Mouse (Mus musculus) spleen, adult 12 weeks (tissue): ENCODE measurements around the gene Hdac10.
A peak's percentile ranks its signal among the peaks of the same experiment; 100 is the strongest.

Experiments
- DNase-seq: peaks from one replicate; pipeline ENCODE4 v3.0.0; 2022; ENCODE audit warnings: low spot score

Hdac10 gene

GRCm38 (mm10) chr15:89128382-89129350 is at the start of gene Hdac10:
Gene Hdac10, minus strand, starts transcription at chr15:89128700.
- peak; percentile 81 for DNase-seq

DNA sequence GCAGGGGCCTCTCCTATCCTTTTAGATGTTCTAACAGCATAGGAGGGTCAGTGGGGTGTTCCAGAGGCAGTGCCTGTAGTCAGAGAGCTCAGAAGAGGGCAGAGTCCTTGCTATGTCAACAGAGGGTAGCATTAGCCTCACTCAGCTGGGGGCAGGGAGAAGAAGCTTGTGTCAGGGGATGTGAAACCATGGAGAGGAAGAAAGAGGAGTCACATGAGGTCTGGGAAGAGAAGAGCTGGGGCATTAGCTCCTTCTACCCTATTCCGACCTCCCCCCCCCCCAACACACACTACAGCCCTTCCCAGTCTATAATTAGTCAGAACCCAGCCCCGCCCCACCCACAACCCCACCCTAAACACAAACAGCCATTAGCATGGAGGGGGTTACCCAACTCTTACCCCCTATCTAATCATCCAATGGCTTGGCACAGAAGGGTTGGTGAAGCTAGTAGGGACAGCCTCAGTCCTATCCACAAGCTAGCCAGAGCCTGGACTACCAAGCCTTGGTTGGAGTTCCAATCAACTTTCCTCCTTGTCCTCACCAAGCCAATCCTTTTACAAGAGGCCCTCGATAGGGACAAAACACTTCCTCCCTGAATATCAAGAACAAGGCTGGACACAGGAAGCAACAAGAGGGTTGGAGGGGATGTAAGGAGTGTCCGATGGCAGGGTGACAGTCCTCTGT is 49.2 kb upstream of the Hdac10 start:
- no peak for DNase-seq

DNA sequence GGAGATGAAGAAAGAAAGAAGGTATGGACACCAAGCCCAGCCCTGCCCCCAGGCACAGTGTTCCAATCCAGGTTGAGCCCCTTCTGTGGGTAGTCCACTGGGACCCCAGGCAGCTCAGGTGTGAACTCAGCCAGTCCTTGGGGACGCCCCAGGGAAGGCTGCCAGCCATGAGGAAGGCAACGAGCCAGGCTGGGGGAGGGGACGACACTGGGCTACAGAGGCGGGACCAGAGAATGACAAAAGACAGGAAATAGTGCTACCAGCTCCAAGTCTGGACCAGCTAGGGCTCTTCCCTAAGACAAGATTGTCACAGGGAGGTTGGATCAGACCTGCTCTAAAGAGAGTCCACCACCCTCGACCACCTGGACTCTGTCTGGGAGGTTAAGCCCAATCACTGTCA is 48.6 kb upstream of the Hdac10 start:
- DNase-seq = no peak

GRCm38 (mm10) chr15:89175411-89176155 is 47.1 kb upstream of the Hdac10 start:
- no peak for DNase-seq

DNA sequence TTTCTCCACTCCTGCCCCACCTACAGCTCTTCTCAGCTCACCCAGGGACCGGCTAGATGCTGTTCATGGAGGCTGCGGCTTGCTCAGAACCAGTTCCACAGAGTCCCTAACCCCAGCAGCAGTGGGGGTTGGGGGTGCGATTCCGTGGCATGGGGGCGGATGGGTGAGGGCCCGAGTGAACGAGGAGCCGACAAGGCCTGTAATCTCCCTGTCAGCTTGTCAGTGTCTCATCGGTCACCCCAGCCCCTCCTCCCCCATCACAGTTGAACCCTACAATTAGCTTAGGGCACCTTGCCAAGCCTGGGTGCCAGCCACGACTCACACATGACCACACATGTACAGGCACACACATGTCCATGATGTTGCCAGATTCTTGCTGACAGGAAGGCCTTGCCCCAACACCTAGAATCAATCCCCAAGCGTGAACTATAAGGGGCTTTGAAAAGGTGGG is 46.4 kb upstream of the Hdac10 start:
- DNase-seq = no peak

GRCm38 (mm10) chr15:89173906-89174214 is 45.4 kb upstream of the Hdac10 start:
- no peak for DNase-seq

GRCm38 (mm10) chr15:89173024-89173905 is 44.8 kb upstream of the Hdac10 start:
- DNase-seq = no peak

DNA sequence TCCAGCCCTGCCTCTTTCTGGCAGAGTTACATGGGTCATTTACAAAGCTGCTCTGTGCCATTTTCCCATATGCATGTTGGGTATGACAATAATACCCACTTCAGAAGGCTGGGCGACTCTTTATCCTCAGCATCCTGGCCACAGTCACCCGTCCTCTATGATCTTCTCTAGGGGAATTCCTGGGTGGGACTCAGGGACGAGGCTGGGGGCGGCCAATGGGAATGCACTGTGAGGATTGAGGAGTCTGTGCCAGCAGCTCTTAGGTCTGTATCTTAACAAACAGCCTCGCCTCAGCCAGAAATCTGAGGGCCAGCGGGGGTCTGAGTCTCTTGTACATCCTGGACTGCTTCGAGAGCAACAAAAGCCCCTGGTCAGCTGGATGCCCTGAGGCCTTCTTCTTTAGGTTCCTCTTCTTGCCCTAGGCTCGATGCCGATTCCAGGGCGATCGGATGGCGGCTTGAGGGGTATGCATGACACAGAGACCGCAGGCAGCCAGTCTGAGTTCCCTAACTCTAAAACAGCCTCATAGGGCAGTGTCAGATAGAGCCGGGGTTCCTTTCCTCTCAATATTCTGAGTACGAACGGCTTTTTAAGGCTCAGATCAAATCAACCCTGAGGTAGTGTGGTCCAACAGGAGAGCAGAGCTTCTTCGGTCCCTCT is 43.9 kb upstream of the Hdac10 start:
- DNase-seq = no peak

DNA sequence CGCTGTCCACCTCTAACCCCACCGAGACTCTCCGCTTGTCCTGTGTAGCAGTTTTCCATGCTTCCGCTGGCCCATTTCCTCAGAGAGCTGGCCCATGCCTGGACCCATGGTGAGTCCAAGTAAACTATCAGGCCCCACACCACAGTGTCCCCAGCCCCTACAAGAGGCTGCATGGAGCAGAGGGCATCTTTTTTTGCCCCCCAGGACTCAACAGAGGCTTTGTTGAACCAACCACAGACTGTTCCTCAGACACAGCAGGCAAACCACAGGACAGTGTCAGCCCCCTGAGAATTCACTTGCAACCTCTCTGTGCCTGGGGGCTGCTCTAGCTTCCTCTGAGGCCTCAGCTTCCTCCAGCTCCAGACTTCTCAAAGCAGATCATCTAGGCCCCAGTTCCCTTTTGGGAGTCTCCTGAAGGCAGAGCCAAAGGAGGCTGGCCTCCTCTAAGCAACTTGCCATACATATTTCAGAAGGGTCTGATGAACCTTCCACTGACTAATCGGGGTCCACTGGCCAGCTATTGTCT is 43.1 kb upstream of the Hdac10 start:
- DNase-seq = no peak

- no peak for DNase-seq
Observed at GRCm38 (mm10) chr15:89170102-89170501, 41.6 kb upstream of the Hdac10 start.

DNA sequence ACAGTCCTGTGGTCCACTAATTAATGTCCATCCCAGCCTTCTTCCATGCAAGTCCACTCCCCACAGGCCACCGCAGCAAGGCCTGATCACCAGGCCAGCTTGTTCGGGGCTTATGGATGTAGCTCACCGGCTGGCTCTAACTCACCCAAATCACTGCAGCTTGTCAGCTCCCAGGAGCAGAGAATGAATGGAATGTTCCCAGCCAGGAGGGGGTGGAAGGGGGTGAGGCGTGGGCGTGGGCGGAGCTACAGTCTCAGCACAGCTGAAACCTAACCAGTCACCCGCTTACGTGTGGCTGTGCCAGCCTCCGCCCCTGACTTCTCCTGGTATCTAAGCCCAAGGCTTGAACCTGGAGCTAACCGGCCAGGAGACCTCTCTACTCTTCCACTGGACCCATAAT is 40.9 kb upstream of the Hdac10 start:
- no peak for DNase-seq

DNA sequence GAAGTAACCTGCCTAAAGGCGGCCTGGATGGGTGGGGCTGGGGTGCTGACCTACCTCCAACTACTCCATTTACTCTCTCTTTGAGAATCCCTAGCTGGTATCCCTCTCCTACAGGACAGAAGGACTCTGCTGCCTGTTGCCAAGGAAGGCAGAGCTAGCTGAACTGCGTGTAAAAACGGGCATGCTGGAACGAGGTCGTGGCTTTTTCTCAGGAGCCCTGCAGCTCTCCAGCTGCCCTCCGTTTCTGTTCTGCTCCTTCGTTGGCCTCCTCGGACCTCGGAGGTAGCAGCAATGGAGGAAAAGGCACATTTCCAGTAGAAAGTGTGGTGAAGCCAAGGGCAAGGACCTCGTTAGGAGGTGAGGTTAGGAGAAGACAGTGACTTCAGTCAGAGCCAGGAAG is 40.4 kb upstream of the Hdac10 start:
- DNase-seq = no peak

DNA sequence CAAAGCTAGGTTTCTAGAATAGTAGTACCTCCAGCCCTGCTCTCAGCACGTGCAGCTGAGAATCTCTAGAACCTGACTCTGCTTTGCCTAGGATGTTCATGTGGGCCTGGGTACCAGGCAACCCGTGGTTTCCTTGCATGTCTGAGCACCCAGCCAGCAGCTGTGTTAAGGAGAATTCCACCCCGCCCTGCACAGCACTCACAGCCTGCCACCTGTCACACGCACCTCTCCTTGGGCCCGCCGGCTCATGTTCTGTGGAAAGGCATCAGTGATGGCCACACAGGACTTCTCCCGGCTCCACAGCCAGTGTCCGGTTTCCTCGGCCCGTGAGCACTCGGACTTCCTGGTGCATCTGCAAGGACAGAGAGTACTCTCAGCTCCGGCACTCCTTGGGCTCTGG is 37.0 kb upstream of the Hdac10 start:
- no peak for DNase-seq

GRCm38 (mm10) chr15:89161397-89161796 is 32.9 kb upstream of the Hdac10 start:
- no peak for DNase-seq

DNA sequence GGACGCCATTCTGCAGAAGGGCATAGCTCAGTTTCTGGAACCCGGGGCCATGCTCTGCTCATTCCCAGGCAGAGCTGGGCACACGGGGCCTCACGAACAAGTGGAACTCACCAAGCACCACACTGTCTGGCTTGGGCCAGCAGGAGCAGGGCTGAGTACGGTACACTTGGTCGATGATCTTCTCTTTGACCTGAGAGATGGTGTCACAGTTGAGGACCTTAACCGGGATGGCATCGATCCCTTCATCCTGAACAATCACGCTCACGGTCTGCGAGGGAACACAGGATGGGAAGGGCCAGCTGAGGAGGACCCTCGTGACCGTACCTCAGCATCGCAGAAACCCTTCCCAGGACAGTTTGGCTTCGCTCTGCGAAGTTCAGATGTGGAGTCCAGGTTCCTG is 30.0 kb upstream of the Hdac10 start:
- DNase-seq = no peak

- DNase-seq = peak; percentile 36
Observed at GRCm38 (mm10) chr15:89157954-89158353, 29.5 kb upstream of the Hdac10 start.

DNA sequence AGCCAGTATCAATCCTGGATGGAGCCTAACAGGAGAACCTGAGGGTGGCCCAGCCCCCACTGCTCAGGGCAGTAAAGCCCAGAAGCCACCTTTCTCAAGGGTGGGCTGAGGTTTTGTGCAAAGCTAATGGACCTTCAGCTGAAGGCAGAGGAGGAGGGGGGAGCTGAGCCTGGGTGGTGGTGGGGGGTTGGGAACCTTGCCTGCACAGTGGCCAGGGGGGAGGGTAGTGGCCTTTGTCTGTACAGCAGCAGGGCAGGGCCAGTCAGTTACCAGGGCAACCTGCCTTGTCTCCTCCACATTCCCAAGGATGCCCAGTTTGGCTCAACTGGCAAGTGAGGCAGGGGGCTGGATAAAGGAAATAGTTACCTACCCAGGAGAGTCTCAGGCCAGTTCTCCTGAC is 23.8 kb upstream of the Hdac10 start:
- DNase-seq = no peak

GRCm38 (mm10) chr15:89150041-89150390 is 21.5 kb upstream of the Hdac10 start:
- no peak for DNase-seq

- DNase-seq = no peak
Observed at GRCm38 (mm10) chr15:89149271-89150040, 21.0 kb upstream of the Hdac10 start, which contains the start of gene Mapk11. Gene Mapk11, minus strand, starts transcription at chr15:89149628.
